Mouse (Mus musculus) stomach, embryonic 14.5 days (tissue): ENCODE measurements at regions not wholly inside any gene's neighbourhood (a gene's known extent, or its start where the extent isn't known, plus 50 kb on each side); places are given as distances from the start of the nearest gene placed in this dataset.

ENCODE experiments used
- ATAC-seq: fragments of 200-750 bp; cut with Nextera tagmentation; 2 replicates; pipeline ENCODE4 v1.8.0; 2017; ENCODE audit warnings: low read depth, moderate TSS enrichment; ENCODE audit not compliant: insufficient number of reproducible peaks, insufficient read depth, low FRiP score
- H3K27ac ChIP-seq: fragments of 300-500 bp; sonication (generic); 2 replicates; pipeline ENCODE4 v1.5.1; 2014; ENCODE audit warnings: mild to moderate bottlenecking, low read length, moderate library complexity, mixed read lengths
- H3K27me3 ChIP-seq: fragments of 300-500 bp; sonication (generic); 2 replicates; pipeline ENCODE4 v1.6.1; 2014; ENCODE audit warnings: low read length, control low read depth, mixed read lengths; ENCODE audit not compliant: control insufficient read depth, insufficient read depth
- H3K36me3 ChIP-seq: fragments of 300-500 bp; sonication (generic); 2 replicates; pipeline ENCODE4 v1.6.1; 2014; ENCODE audit warnings: mild to moderate bottlenecking, control low read depth, low read length, moderate library complexity, mixed read lengths; ENCODE audit not compliant: control insufficient read depth, insufficient read depth
- H3K4me1 ChIP-seq: fragments of 300-500 bp; sonication (generic); 2 replicates; pipeline ENCODE4 v1.6.1; 2014; ENCODE audit warnings: low read length, control low read depth, mixed read lengths; ENCODE audit not compliant: control insufficient read depth, insufficient read depth
- H3K4me2 ChIP-seq: fragments of 300-500 bp; sonication (generic); replicated peaks from 2 replicates; pipeline ENCODE4 v1.6.1; 2014; ENCODE audit warnings: low read depth, low read length, control low read depth
- H3K4me3 ChIP-seq: fragments of 300-500 bp; sonication (generic); 2 replicates; pipeline ENCODE4 v1.5.1; 2014; ENCODE audit warnings: low read depth, low read length, control low read depth
- H3K9ac ChIP-seq: fragments of 300-500 bp; sonication (generic); replicated peaks from 2 replicates; pipeline ENCODE4 v1.6.1; 2014; ENCODE audit warnings: low read depth, mild to moderate bottlenecking, control low read depth, low read length, moderate library complexity, mixed read lengths
- H3K9me3 ChIP-seq: fragments of 300-500 bp; sonication (generic); 2 replicates; pipeline ENCODE4 v1.6.1; 2016; ENCODE audit warnings: low read depth, low read length, control low read depth; ENCODE audit not compliant: control insufficient read depth
- WGBS: fragments of 180-500 bp; shearing (Covaris S2); extraction: QIAGEN DNeasy Blood & Tissue Kit; methylation state at CpG from one replicate; pipeline ENCODE4 v1.1.7; 2014; 5-methylcytosine and 5-hydroxymethylcytosine counted together

DNA sequence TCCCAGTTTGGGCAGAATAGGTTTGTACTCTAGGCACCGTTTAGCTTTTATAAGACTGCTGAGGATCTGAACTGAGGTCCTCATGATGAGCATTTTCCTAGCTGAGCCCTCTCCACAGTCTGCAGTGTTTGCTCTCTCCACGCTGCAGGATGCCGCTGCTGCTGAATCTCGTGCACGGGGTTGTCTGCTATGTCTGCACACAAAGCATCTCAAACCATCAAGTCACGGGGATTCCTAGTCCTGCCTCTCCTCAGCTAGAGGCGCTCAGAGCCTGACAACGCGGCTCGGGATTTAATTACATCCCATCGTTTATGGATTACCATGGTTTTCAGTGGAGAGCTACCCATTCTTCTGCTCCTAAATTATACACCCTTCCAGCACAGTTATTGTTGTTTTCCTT is 175.6 kb downstream of the Rnf144b start:
- Histone ChIP-seq H3K9ac (no peak overlapping the region), H3K9me3 (no peaks in the 10 kb centered on the region), H3K27me3 (no peaks in the 10 kb centered on the region), H3K36me3 (no peaks in the 10 kb centered on the region), H3K4me2 (no peak overlapping the region), H3K27ac (no peak overlapping the region), H3K4me3 (no peak overlapping the region), H3K4me1 (no peaks in the 10 kb centered on the region)
- 52% methylated on average over 11 of the region's 11 CpGs for WGBS
- ATAC-seq = no peak

DNA sequence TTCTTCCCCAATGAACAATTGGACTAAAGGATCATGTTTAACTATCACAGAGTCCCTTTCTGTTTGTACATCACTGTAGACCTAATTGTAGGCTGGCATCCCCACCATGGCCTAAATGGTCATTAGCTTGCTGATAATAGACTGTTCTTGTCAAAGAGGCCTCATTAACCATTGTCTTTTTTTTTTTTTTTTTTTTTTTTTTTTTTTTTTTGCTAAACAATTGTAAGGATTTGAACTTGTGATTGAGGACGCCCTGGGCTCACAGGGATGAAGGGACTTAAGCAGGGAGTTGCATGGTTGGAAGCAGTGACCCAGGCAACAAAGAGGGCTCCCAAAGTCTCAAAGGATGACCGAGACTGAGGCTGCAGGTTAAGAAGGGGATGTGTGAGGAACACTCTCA is 178.0 kb downstream of the Rnf144b start:
- Histone ChIP-seq H3K9ac (no peak overlapping the region), H3K9me3 (no peaks in the 10 kb centered on the region), H3K36me3 (no peaks in the 10 kb centered on the region), H3K27ac (no peak overlapping the region), H3K4me2 (no peak overlapping the region), H3K4me3 (no peak overlapping the region), H3K27me3 (no peaks in the 10 kb centered on the region), H3K4me1 (no peaks in the 10 kb centered on the region)
- 77% methylated on average over 2 of the region's 2 CpGs for WGBS
- ATAC-seq = no peak

DNA sequence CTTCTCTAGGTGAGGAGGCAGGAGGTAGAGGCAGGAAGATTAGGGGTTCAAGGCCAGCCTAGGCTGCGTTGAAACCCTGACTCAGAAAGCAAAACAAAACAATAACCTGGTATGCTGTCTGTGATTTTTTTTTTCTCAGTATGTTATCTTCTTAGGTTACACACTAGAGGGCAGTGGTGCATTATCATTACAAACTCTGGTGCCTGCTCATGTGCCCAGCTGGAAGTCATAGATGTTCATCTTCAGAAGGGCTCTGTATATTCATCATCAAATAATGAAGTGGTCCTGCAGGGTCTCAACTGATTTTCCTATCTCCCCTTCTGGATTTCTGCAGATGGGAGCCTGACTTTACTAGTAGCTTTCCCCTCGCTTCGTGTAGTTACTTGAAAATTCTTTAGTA is 178.6 kb downstream of the Rnf144b start:
- Histone ChIP-seq H3K9ac (no peak overlapping the region), H3K4me2 (no peak overlapping the region), H3K9me3 (no peaks in the 10 kb centered on the region), H3K27me3 (no peaks in the 10 kb centered on the region), H3K27ac (no peak overlapping the region), H3K4me1 (no peaks in the 10 kb centered on the region), H3K4me3 (no peak overlapping the region), H3K36me3 (no peaks in the 10 kb centered on the region)
- WGBS = 66% methylated on average over 3 of the region's 3 CpGs
- ATAC-seq = no peak

DNA sequence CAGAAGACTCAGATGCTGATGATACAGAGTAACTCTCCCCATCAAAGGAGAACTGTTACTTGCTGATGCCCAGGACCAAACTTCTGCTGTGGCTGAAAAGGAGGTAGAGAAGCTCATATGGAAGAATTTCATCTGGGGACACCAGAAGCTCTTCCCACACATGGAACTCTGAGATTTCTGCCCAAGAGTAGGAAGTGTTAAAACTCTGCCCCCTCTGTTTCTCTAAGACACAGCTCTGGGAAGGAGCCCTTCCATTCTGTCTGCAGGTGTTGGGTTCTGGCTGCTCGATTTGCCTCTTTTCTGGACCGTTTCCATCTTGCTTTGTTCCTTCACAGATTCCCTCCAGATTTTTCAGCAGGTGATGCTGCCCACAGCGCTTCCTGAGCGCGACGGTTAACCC is 187.0 kb downstream of the Rnf144b start:
- ATAC-seq = no peak
- Histone ChIP-seq H3K9ac (no peak overlapping the region), H3K27ac (no peak overlapping the region), H3K36me3 (no peaks in the 10 kb centered on the region), H3K27me3 (no peaks in the 10 kb centered on the region), H3K9me3 (no peaks in the 10 kb centered on the region), H3K4me2 (no peak overlapping the region), H3K4me3 (no peak overlapping the region), H3K4me1 (no peaks in the 10 kb centered on the region)
- 92% methylated on average over 6 of the region's 6 CpGs for WGBS

DNA sequence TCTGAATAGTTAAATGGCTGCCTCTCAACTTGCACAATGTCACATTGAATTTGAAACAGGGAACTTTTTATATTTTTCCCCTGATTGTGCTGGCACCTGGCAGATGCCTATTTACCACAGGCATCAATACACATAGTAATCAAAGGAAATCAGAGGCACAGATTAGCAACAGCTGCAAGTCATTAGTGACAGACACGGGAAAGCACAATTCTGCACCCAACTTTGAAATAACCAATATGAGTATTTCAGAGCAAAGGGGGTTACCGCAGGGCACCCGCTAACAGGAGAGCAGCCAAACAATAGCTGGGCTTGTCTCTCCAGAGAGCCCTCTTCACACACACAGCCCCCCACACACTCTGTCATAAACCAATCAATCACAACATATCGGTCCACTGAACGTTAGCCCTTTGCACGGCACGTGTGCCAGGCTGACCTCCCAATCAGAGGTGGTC is 188.3 kb downstream of the Rnf144b start:
- Histone ChIP-seq H3K9me3 (no peaks in the 10 kb centered on the region), H3K4me2 (no peak overlapping the region), H3K27ac (no peak overlapping the region), H3K9ac (no peak overlapping the region), H3K4me3 (no peak overlapping the region), H3K27me3 (no peaks in the 10 kb centered on the region), H3K36me3 (no peaks in the 10 kb centered on the region), H3K4me1 (no peaks in the 10 kb centered on the region)
- WGBS = 32% methylated on average over 7 of the region's 7 CpGs
- no peak for ATAC-seq

DNA sequence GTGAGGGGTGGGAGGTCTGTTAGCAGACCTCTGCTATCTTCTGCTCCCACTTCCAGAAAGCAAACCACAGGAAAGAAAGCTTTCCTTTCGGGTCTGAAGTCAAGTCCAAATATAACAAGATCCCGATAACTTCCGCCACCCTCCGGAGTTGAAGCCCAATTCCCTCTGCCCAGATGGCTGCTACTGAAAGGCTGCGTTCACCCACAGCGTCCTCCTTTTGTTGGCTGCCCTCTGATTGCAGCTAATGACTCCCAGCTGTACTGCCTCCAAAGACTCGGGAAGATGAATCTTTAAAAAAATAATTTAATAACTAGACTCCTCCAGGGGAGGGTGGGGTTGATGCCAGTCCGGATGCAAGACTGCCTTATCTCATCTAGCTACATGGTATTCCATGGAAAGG is 197.1 kb downstream of the Rnf144b start:
- H3K27ac ChIP-seq = no peak overlapping the region
- no peaks in the 10 kb centered on the region for H3K36me3 ChIP-seq
- no peaks in the 10 kb centered on the region for H3K27me3 ChIP-seq
- H3K9ac ChIP-seq = no peak overlapping the region
- ATAC-seq = no peak
- 53% methylated on average over 8 of the region's 8 CpGs for WGBS
- H3K4me3 ChIP-seq = no peak overlapping the region
- no peaks in the 10 kb centered on the region for H3K9me3 ChIP-seq
- H3K4me1 ChIP-seq = no peaks in the 10 kb centered on the region
- no peak overlapping the region for H3K4me2 ChIP-seq

DNA sequence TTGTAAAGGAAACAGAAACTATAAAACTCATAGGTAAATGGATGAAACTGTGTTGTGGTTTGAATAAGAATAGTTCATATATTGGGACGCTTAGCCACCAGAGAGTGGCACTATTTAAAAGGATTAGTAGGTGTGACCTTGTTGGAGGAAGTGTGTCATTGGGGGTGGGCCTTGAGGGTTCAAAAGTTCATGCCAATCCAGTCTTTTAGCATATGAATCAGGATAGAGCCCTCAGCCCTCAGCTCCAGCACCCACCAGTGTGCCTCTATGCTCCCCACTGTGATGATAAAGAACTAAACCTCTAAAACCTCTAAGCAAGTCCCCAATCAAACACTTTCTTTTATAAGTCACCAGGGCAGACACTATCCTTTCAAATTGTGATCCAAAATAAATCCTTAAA is 199.4 kb downstream of the Rnf144b start:
- WGBS = 73% methylated on average over 1 of the region's 1 CpGs
- Histone ChIP-seq H3K9me3 (no peaks in the 10 kb centered on the region), H3K4me2 (no peak overlapping the region), H3K27ac (no peak overlapping the region), H3K4me3 (no peak overlapping the region), H3K9ac (no peak overlapping the region), H3K4me1 (no peaks in the 10 kb centered on the region), H3K36me3 (no peaks in the 10 kb centered on the region), H3K27me3 (no peaks in the 10 kb centered on the region)
- ATAC-seq = no peak

DNA sequence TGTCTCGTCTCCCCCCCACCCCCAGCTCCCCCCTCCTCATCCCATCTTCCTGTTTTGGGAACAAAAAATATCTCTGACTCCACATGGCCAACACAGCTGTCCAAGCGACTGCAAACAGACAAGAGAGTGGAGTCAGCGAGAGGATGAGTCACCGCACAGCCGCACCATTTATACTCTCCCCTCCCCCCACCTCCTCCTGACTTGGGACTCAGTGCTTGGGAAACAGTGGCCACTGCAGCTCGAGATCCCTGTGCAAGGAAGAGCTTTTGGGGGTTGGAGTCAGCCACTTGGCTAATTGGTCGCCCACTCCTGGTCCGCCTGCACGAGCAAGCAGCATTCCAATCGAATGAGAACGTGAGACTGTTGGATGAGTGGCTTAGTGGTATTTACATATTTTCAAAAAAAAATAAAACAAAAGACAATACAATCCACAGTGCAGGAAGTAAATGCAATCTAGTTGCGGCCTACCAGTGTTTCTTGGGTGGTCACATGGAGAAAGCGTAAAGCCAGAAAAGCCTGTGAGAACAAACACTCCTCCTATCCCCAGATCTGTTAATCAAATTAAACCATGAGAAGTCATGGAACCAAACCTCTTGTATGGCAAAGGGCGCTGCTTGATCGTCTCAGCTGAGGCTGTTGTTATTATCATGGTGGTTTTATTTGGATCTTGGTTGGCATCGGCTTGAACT is 213.7 kb downstream of the Rnf144b start:
- 43% methylated on average over 16 of the region's 16 CpGs for WGBS
- Histone ChIP-seq H3K27me3 (no peaks in the 10 kb centered on the region), H3K4me2 (no peak overlapping the region), H3K36me3 (no peaks in the 10 kb centered on the region), H3K9me3 (no peaks in the 10 kb centered on the region), H3K4me1 (0 out of 2 replicates have a peak, but pooled peaks cover 4% of the 10 kb centered on the region), H3K9ac (no peak overlapping the region), H3K27ac (peak overlapping the region; percentile 39; the same call in 1 of the 2 replicates), H3K4me3 (no peak overlapping the region)
- peak; percentile 74; the same call in 1 of the 2 replicates for ATAC-seq
